Mouse (Mus musculus) CD4-positive, CD25-positive, alpha-beta regulatory T cell, adult 2 months (primary cell): ENCODE measurements around the gene Olfml2a.
"Not testable (repeated sequence)": the region's sequence is repeated elsewhere in the genome, so short reads cannot be mapped to it uniquely, and the experiment has no call there.

ENCODE experiments used
- DNase-seq: peaks from one replicate; pipeline ENCODE4 v3.0.0-alpha.2; 2012; ENCODE audit warnings: low read depth, low spot score

The Olfml2a gene

DNA sequence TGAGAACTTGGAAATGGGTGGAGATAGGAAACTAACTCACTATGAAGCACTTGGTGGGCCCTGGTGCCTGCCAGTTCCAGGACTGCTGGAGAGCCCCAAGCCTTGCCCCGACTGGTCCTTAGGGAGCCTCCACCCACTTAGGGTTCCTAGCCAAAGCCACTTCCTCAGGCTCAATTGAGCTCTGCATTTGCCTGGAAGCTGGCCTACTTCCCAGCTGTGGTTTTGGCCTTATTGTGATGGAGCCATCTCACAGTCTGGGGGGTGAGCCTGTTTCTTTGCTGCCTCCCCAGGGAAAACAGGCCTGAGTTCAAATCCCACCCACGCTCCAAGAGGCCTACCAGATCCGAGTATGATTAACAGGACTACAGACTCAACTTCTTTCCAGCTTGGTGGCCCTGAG lies 54.8 kb downstream of the Olfml2a start:
- DNase-seq = no peak

GRCm38 (mm10) chr2:38987371-38987770 lies 55.6 kb downstream of the Olfml2a start:
- no peak for DNase-seq

- peak; percentile 12 for DNase-seq
Observed at GRCm38 (mm10) chr2:38987803-38988510, 56.2 kb downstream of the Olfml2a start.

DNA sequence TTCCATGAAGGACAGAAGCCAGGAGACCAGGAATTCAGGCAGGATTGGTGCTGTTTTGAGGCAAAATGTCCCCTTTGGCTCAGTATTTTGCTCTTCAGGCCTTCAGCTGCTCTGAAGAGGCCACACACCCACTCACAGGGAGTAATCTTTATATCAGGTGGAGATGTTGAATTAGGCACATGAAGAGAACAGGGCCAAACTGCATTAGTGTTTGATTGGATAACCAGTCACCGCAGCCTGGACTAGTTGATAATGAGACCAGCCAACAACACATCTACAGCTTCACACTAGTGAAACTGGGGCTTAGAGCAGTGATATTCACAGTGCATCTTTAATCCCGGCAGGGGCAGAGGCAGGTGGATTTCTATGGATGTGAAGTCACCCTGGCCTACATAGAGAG lies 57.2 kb downstream of the Olfml2a start:
- DNase-seq = no peak

- no peak for DNase-seq
Observed at GRCm38 (mm10) chr2:38992004-38992403, 60.2 kb downstream of the Olfml2a start.

DNA sequence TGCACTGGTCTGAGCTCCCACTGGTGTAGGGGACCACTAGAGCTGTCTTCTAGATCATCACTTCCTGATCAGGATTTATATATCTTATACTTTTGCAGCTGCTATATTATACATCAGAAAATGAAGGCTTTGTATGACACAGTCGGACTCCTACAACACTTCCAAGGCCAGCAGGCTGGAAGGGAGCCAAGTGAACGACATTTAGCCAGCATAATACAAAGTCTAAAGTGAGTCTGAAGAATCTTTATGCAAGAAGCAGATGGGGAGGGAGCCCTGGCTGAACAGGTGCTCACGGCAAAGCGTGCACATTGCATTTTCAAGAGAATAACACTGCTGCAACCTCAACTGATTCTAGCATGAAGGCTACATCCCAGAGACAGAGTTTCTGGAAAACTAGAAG lies 60.7 kb downstream of the Olfml2a start:
- DNase-seq = no peak

- DNase-seq = peak; percentile 90
Observed at GRCm38 (mm10) chr2:38997386-38998374, 65.9 kb downstream of the Olfml2a start, which contains the start of gene Wdr38. TSS of gene Wdr38 (plus strand) at chr2:38997476.

DNA sequence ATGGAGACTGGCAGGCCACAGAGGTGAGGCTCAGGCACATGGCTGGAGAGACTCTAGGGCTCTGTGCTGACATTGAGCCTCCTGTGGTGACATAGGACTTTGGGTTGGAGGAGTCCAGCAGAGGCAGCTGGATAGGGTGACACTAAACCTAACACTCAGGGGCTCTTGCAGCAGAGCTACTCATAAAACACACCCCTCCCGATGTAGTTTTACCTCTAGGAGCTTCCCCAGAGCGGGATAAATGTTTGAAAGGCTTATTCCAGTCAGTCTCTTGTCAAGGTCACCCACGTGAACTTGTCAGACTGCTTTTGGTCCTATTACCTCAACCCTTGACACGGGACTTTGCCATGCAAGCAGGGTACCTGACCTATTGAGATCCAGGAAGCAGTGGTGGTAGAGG lies 67.6 kb downstream of the Olfml2a start:
- no peak for DNase-seq

DNA sequence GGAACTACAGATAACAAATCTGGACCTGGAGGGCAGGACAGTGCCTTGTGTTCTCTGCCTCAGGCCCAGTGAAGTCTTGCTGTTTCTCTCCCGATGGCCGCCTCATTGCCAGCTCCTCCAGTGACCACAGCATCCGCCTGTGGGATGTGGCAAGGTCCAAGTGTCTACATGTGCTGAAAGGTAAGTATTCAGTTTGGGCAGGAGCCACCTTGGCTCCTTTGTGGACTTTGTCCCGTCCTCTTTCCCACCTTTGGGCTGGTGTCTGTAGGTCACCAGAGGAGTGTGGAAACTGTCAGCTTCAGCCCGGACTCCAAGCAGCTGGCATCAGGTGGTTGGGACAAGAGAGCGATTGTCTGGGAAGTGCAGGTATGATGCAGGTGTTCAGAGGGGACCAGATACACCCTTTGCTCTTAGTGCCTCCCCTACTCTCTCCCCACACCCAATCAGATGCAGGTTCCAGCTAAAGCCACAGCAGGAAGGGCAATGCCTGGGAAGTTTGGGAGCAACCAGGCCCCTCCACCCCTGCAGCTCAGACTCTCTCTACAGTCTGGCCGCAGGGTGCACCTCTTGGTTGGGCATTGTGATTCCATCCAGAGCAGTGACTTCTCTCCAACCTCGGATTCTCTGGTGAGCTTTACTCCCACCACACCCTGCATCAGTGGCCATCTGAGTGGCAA lies 68.3 kb downstream of the Olfml2a start:
- DNase-seq = no peak

DNA sequence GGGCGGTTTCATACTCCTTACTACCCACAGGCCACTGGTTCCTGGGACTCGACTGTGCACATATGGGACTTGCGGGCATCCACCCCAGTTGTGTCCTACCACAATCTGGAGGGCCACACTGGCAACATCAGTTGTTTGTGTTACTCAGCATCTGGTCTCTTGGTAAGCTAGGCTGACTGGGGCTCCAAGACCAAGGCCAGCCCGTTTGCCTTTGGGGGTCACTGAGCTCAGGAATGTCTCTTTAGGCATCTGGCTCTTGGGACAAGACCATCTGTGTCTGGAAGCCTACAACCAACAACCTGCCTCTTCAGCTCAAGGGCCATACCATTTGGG lies 68.8 kb downstream of the Olfml2a start:
- DNase-seq = no peak

GRCm38 (mm10) chr2:39001866-39002265 lies 70.1 kb downstream of the Olfml2a start:
- no peak for DNase-seq

- no peak for DNase-seq
Observed at GRCm38 (mm10) chr2:39003106-39003505, 71.3 kb downstream of the Olfml2a start.

GRCm38 (mm10) chr2:39003512-39003911 lies 71.7 kb downstream of the Olfml2a start:
- DNase-seq = no peak

- peak; percentile 64 for DNase-seq
Observed at GRCm38 (mm10) chr2:39004372-39004771, 72.6 kb downstream of the Olfml2a start.

GRCm38 (mm10) chr2:39004880-39005435 lies 73.2 kb downstream of the Olfml2a start, which contains the start of gene Arpc5l:
TSS of gene Arpc5l (plus strand) at chr2:39005348.
- peak; percentile 96 for DNase-seq

DNA sequence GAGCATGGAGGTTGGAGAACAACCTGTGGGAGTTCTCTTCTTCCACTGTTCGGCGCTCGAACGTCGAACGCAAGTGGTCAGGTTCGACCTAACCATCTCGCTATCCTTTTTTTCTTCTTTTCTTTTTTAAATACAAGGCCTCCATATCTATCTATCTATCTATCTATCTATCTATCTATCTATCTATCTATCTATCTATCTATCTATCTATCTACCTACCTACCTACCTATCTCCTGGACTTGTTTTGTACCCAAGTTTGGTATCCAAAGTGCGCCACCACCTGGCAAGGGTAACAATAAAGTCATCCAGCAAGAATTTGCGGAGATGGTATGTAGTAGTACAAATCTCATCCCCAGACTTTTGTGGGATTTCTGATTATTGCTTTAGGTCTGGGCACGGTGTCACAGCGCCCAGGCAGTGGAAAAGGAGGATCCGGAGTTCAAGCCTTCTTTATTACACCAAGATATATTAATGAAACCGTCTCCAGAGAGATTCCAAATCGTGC lies 73.8 kb downstream of the Olfml2a start, which contains the start of gene Rpl35:
TSS of gene Rpl35 (minus strand) at position 51 of the 506 bp plus-strand sequence.
- DNase-seq = peak; percentile 78

GRCm38 (mm10) chr2:39006149-39006730 lies 74.5 kb downstream of the Olfml2a start:
- no peak for DNase-seq

GRCm38 (mm10) chr2:39007865-39008264 lies 76.1 kb downstream of the Olfml2a start:
- DNase-seq = peak; percentile 96

DNA sequence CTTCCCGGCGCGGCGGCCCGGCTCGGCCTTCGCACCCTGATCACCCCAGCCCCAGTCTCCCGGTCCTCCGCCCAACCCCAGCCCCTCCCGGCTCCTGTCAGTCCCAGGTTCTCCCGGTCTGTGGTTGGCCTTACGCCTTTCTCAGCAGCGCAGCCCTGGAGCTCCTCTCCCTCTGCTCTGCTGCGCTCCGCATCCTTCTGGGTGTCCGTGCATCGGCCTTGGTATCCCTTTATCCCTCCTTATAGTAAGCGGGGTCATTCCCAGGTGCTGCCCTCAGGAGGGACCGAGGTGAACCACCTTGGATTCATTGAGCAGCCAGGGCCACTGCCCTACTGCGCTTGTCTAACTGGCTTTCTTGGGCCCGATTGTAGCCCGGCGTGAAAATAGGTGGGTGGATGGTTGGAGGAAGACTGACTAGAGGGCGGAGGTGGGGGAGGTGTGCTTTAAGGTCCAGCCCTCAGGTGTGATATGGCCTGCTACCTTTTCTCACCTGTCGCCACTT lies 76.6 kb downstream of the Olfml2a start:
- DNase-seq = no peak

- peak; percentile 88 for DNase-seq
Observed at GRCm38 (mm10) chr2:39008954-39009365, 77.2 kb downstream of the Olfml2a start.

DNA sequence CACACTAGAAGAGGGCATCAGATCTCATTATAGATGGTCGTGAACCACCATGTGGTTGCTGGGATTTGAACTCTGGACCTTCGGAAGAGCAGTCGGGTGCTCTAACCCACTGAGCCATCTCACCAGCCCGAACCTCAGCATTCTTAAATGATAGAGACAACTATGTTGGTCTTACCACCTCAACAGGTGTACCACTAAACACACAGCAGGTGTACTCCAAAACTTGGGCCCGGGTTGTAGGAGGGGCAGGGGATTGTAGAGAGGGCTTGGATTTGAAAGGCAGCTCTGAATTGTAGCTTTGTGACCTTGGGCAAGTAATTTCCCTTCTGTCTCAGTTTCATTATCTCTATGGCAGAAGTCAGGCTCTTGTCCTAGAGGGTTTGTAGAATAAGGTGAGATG lies 78.4 kb downstream of the Olfml2a start:
- not testable (repeated sequence) for DNase-seq
